Mouse (Mus musculus) gastrocnemius, postnatal 4 days (tissue): Measurements from ENCODE around the gene Susd4. TPM values are rescaled to one million over a fixed set of nuclear protein-coding genes. Genes with fewer than 3 reads are reported as not detected.

Experiments used
- DNase-seq, 2 experiments: peaks; one replicate each; pipeline ENCODE4 v3.0.0; 2021 to 2022; ENCODE audit warnings: low spot score in 2 of 2, mixed read lengths in 2 of 2
- long read RNA-seq, 2 experiments: library from polyadenylated mRNA; stranded (forward); transcript quantifications; one replicate each; pipeline ENCODE4 v2.0.0; 2021
- total RNA-seq, 2 experiments: library from RNA; stranded (reverse); gene quantifications; 2 replicates each; pipeline ENCODE4 v1.2.3; 2021

Gene Susd4
- 1 to 10 TPM; 2.0 to 2.6 TPM for total RNA-seq
- long read RNA-seq, experiment 1, partial matches to known transcripts, result 0 of 1 reads
- long read RNA-seq, experiment 1, other reads (novel, unspliced or antisense), result 0 of 1 reads
- long read RNA-seq, experiment 2, partial matches to known transcripts, result 1 of 7 reads
- long read RNA-seq, experiment 2, other reads (novel, unspliced or antisense), result 3 of 7 reads

GRCm38 (mm10) chr1:182763716-182764461, at the start of gene Susd4:
Gene Susd4 (plus strand): TSS chr1:182763860.
- peak in 1 of 2 experiments; percentile 25 for DNase-seq

GRCm38 (mm10) chr1:182714236-182714935, 49.3 kb upstream of the Susd4 start:
- no peak for DNase-seq

DNA sequence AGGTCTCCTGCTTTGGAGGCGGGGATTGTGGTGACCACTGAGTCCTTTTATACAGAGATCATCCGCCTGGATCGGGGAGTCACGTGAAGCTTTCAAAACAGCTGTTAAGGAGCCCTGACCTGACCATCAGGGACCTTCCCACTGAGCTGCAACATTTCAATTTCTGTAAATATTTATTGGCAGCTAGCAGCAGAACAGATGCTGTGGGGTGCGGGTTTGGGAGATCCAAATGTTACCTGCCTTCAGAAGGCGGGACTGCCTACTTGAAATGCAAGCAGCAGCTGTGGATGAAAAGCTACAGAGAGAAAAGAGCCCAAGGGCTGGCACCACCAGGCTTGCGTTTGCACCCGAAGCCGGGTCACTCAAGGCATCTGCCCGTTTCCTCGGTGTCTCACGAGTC, 36.1 kb upstream of the Susd4 start:
- DNase-seq, result no peak

- DNase-seq, result no peak
These were observed 34.7 kb upstream of the Susd4 start for GRCm38 (mm10) chr1:182729002-182729401.

- DNase-seq, result no peak
These were observed 31.0 kb upstream of the Susd4 start for GRCm38 (mm10) chr1:182732695-182733094.

DNA sequence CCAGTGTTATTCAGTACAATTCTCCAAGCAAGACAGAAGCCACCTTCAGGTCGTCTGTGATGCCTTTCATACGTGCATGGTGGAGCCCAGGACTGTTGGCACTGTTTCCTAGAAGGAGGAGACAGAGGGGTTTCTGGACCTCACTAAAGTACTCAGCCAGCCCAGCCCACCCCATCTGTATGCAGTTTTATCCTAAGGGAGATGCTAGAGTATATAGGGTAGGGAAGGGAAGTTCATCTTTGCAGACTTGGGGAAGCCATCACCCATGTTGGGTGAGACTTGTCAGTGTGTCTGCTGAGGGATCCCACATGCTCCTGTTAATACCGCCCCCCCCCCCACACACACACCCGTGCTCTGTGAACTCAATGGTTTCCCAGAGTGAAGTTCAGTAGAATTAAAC, 27.8 kb upstream of the Susd4 start:
- no peak for DNase-seq

GRCm38 (mm10) chr1:182747081-182747480, 16.6 kb upstream of the Susd4 start:
- no peak for DNase-seq

DNA sequence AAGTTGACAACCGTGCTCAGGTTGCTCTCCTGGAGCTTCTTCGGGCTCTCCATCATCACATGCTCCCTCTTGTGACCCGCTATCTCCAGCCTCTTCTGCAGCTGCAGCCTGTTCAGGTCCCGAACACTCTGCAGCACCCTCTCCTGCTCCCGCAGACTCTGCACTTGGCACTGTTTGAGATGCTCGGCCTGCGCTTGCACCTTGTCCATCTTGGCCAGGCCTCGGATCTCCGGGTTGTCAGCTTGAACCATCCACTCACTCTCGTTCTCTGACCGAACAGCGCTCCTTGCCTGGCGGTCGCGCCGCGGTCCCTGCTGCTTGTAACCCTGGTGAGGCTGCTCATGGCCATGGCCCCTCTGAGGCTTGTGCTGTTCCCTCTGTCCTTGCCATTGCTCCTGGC, 15.8 kb upstream of the Susd4 start:
- no peak for DNase-seq

DNA sequence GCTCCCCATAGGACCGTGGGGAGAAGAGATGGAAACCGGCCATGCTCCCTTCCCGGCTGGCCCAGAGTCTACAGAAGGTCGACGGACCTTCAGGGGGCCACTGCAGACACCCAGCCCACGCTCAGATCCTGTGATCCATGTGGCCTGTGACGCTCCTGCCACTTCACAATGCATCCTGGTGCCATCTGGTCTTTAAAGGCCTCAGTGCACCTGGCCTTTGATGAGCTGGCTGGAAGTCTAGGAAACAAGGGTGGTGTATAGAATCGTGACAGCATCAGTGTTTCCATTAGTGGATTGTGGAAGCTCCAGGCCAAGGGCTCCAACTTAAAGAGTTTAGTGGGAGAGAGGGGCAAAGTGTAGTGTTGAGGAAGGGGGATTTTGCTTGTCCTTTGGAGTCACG, 14.6 kb upstream of the Susd4 start, which contains the start of gene Ccdc185:
Gene Ccdc185 (minus strand): TSS at position 101 of the 400 bp plus-strand sequence.
- DNase-seq, result no peak

DNA sequence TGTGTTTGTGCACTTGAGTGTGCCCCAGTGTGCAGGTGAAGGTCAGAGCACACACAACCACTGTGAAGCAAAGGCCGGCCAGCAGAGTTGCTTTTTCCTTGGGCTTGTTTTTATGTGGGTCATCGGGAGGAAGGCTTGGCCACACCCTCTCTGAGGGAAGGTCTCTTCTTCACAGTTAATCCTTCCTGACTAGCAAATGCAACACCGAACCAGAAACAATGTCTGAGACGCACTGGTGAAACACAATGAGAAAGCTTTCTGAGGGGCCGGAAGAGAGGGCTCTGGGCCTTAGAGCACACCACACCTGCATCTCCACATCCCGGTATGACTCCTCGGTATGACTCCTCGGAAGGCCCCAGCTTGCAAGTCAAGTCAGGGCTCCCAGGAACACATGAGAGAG, 12.4 kb upstream of the Susd4 start:
- DNase-seq, result no peak

- DNase-seq, result no peak
These were observed 10.0 kb upstream of the Susd4 start for GRCm38 (mm10) chr1:182753694-182754093.

DNA sequence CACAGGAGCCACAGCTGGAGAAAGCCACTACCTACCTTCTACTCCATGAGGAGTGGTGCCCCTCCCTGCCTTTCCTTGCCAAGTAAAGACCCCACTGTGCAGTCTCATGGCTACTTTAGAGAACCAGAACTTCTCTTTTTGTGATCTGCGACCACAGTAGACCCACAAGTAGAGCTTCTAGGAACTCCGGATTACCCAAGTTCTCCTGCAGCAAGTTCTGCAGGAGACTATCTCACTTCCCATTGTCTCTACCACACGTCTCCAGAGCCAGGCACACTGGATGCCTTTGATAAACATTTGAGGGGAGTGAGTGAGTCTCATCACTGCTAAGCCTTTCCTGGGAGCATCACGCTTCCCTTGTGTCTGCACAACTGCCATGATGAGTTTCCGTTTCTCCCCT, 8.8 kb upstream of the Susd4 start:
- no peak for DNase-seq

GRCm38 (mm10) chr1:182758783-182759182, 4.9 kb upstream of the Susd4 start:
- DNase-seq, result no peak

DNA sequence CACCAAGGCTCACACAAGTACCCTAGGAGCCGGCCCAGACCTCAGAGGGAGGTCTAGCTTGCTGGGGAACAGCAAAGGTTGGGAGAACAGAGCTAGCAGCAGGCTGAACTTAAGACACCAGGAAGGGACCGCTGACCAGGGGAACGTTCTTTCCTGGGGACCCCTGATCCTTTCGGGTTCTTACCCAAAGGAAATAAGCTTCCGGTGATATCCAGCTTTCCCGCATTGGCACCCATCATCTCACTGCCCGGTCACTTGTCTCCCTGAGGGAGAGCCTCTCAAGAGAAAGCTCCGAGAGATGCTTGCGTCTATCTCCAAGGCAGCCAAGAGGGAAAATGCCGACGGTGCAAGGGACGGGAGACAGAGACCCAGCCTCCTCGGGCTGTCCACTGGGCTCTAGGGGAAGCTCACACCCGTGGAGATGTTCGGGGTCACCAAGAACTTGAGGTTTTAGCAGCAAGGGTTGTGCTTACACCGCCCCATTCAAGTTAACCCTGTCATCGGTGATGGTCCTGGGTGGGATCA, 407 bp upstream of the Susd4 start:
- no peak for DNase-seq

- DNase-seq, result peak in 1 of 2 experiments; percentile 14
These were observed 1.1 kb downstream of the Susd4 start for GRCm38 (mm10) chr1:182764541-182765281.

GRCm38 (mm10) chr1:182775576-182775975, 11.9 kb downstream of the Susd4 start:
- no peak for DNase-seq

- DNase-seq, result no peak
These were observed 13.2 kb downstream of the Susd4 start for GRCm38 (mm10) chr1:182776749-182777410.

DNA sequence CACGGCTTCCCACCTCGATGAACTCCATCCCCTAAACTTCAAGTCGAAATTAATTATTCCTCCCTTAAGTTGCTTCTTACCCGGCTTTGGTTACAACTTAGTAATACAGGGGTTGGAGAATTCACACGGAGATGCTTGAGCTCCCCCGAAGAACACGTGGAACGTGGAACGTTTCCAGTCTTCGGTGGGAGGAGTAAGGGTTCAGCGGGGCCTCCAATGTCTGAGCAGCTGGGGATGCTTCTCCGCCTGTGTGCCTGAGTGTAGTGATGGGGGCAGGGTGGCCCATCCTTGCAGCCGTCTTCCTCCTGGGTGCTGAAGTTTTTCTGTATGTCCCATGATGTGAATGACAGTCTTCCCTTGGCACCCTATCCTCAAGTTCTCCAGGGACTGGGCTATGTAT, 14.6 kb downstream of the Susd4 start:
- no peak for DNase-seq

DNA sequence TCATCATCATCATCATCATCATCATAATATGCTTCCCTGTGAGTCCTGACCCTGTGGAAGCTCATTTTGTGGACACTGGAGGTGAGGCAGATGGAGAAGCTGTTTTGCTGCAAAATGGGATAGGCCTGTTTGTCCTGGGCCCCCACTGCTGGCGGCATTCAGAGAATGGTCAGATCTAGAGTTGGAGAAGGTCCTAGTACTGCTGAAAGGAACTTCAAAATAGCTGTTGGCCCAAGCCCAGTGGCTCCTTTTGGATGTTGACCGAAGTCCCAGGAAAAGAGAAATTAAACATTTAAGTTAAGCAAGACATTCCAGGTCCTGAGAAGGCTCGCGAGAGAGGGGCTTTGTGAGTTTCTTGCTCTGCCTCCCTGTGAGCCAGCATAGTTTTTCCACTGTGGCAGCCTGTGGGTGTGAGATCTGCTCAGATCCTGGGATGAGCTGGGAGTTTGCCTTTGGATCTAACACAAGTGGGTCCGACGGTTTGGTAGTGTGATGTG, 15.4 kb downstream of the Susd4 start:
- DNase-seq, result no peak

- no peak for DNase-seq
These were observed 20.1 kb downstream of the Susd4 start for GRCm38 (mm10) chr1:182783774-182784173.

GRCm38 (mm10) chr1:182784784-182785183, 21.1 kb downstream of the Susd4 start:
- DNase-seq, result no peak
